Mouse (Mus musculus): ENCODE data around the gene Ralgapa2. TPM values are rescaled to one million over a fixed set of nuclear protein-coding genes. Genes with fewer than 3 reads are reported as not detected.

Gene Ralgapa2
- total and polyA plus RNA-seq, 3 experiments: 9.2 to 9.6 TPM; not detected in 1

DNA sequence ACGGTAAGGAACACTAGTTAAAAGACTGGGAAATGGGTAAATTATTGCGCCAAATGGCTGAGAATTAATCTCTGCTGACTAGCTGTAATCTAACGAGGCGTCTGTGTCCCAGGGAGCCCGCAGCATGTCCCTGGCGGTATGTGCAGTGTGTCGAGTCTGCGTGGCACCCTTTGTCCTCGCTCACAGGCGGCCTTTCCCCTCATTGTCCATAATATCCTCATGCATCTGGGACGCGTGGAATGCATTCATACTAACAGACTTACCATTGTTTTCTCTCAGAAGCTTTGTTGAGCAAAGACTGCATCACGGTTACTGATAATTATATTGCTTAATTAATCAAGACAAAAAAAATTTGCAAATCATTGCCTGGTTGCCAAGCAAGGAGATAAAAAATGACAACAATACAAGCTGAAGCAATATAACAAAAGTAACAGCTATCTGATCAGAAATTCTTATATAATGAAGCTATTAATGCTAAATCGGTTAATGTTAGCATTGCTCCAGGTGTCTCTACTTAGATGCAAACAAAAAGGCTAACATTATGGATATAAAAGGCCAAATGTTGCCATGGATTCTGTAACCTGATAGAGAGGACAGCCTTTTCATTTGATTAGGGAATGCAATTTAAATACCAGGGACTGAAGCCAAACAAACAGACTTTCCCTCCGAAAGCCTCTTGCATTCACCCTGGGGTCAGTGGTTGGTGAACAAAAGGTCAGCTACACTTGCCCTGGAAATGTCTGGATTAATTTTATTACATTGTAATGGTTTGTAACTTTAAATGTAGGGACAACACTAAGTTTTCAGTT lies 187.0 kb downstream of the Ralgapa2 start:
- Histone ChIP-seq H3K79me2 (ENCODE audit: control insufficient read depth, insufficient read depth, low read length, poor library complexity) (no peaks in the 10 kb centered on the region), H3K4me1 (ENCODE audit: control insufficient read depth in 1 of 2, insufficient read depth in 2 of 2, low read length in 2 of 2) (peaks cover 0 to 5% of the 10 kb centered on the region in 2 experiments; a peak in 2 of 4 replicates), H3K9ac (ENCODE audit: control insufficient read depth, low read depth, low read length, poor library complexity, severe bottlenecking) (no peak overlapping the region), H3K4me3 (ENCODE audit: control insufficient read depth in 1 of 2, insufficient read depth in 1 of 2, low read depth in 2 of 2, low read length in 2 of 2) (no peak overlapping the region), H3K27ac (ENCODE audit: control insufficient read depth, low read depth, low read length) (no peak overlapping the region), H3K36me3 (ENCODE audit: control insufficient read depth in 1 of 2, insufficient read depth in 2 of 2, low read length in 2 of 2) (peaks cover 0 to 15% of the 10 kb centered on the region in 2 experiments; a peak in 2 of 4 replicates), H3K27me3 (ENCODE audit: control insufficient read depth in 1 of 2, insufficient read depth in 2 of 2, low read length in 2 of 2) (no peaks in the 10 kb centered on the region), H3K9me3 (replicated peaks; ENCODE audit: insufficient read depth, low read length) (no peaks in the 10 kb centered on the region)
- DNase-seq (ENCODE audit: low read depth, low spot score): no peak
- TF ChIP-seq MYB (IDR thresholded peaks at IDR 0.05; ENCODE audit: low read depth, low read length): no peak
- no peak for TF ChIP-seq RAD21 (IDR thresholded peaks at IDR 0.05; ENCODE audit: low read depth, low read length)
- no peak for TF ChIP-seq SMC3 (IDR thresholded peaks at IDR 0.05; ENCODE audit: low read depth, low read length)
- TF ChIP-seq UBTF (IDR thresholded peaks at IDR 0.05; ENCODE audit: borderline replicate concordance, insufficient read depth, low read depth, low read length): no peak
- no peak for TF ChIP-seq POLR2A (IDR thresholded peaks at IDR 0.05; ENCODE audit: control insufficient read depth in 1 of 2, insufficient read depth in 1 of 2, low read depth in 1 of 2, low read length in 2 of 2, poor library complexity in 1 of 2)
- TF ChIP-seq ETS1 (IDR thresholded peaks at IDR 0.05; ENCODE audit: low read depth, low read length): no peak
- TF ChIP-seq ZC3H11A (IDR thresholded peaks at IDR 0.05; ENCODE audit: low read depth, low read length): no peak
- TF ChIP-seq MAX (IDR thresholded peaks at IDR 0.05; ENCODE audit: low read length): no peak
- no peak for TF ChIP-seq BHLHE40 (IDR thresholded peaks at IDR 0.05; ENCODE audit: borderline replicate concordance, low read depth, low read length)
- TF ChIP-seq E2F4 (IDR thresholded peaks at IDR 0.05; ENCODE audit: borderline replicate concordance, low read depth, low read length): no peak
- TF ChIP-seq NELFE (IDR thresholded peaks at IDR 0.05; ENCODE audit: low read depth, low read length): no peak
- no peak for TF ChIP-seq TAL1 (IDR thresholded peaks at IDR 0.05; ENCODE audit: low read length)
- TF ChIP-seq MEF2A (IDR thresholded peaks at IDR 0.05; ENCODE audit: extremely low read depth, insufficient replicate concordance, low read depth, low read length, poor library complexity, severe bottlenecking): no peak
- TF ChIP-seq POLR2AphosphoS2 (IDR thresholded peaks at IDR 0.05; ENCODE audit: low read length): no peak
- TF ChIP-seq ZMIZ1 (IDR thresholded peaks at IDR 0.05; ENCODE audit: low read depth, low read length): no peak
- no peak for TF ChIP-seq CHD1 (IDR thresholded peaks at IDR 0.05; ENCODE audit: low read depth, low read length)
- TF ChIP-seq MXI1 (IDR thresholded peaks at IDR 0.05; ENCODE audit: low read depth, low read length): no peak
- TF ChIP-seq TCF12 (IDR thresholded peaks at IDR 0.05; ENCODE audit: low read depth, low read length): no peak
